Mouse (Mus musculus): ENCODE data around the gene Foxp1. TPM values are rescaled to one million over a fixed set of nuclear protein-coding genes. Genes with fewer than 3 reads are reported as not detected.

Foxp1 gene
- 66.8 and 77.5 TPM in 2 replicates for polyA plus RNA-seq (2015; fragmentation: Nextera tagmentation; extraction: Ambion mirVana)

- peak within 1 kb of the TSS; percentile 96 for H3K9ac ChIP-seq
- H3K4me1 ChIP-seq (replicated peaks) = peaks cover 12% of the 10 kb centered on the region
- peak; percentile 24; the same call in 1 of the 2 replicates for ATAC-seq (replicated peaks; ENCODE audit: insufficient number of reproducible peaks, insufficient read depth, low FRiP score, low read depth)
- peak within 1 kb of the TSS; percentile 100 for H3K27ac ChIP-seq
- H3K4me2 ChIP-seq = peak within 1 kb of the TSS; percentile 87
- H3K27me3 ChIP-seq = no peaks in the 10 kb centered on the region
- under 1% methylated on average over 72 of the region's 72 CpGs for WGBS
- H3K36me3 ChIP-seq = peaks cover 14% of the 10 kb centered on the region; the same call in 1 of the 2 replicates
- H3K9me3 ChIP-seq (replicated peaks) = no peaks in the 10 kb centered on the region
- H3K4me3 ChIP-seq = peak within 1 kb of the TSS; percentile 87
Measured at GRCm38 (mm10) chr6:99522359-99523108, at the start of gene Foxp1. TSS of gene Foxp1 (minus strand) at chr6:99522721.

GRCm38 (mm10) chr6:99572071-99572470 is 49.5 kb upstream of the Foxp1 start:
- H3K36me3 ChIP-seq = no peaks in the 10 kb centered on the region
- no peak overlapping the region for H3K4me3 ChIP-seq
- no peak overlapping the region for H3K9ac ChIP-seq
- H3K27ac ChIP-seq = no peak overlapping the region
- H3K9me3 ChIP-seq (replicated peaks) = no peaks in the 10 kb centered on the region
- ATAC-seq (replicated peaks; ENCODE audit: insufficient number of reproducible peaks, insufficient read depth, low FRiP score, low read depth) = no peak
- H3K4me1 ChIP-seq (replicated peaks) = 0 out of 2 replicates have a peak, but pooled peaks cover 4% of the 10 kb centered on the region
- H3K27me3 ChIP-seq = no peaks in the 10 kb centered on the region
- WGBS = 68% methylated on average over 5 of the region's 5 CpGs
- H3K4me2 ChIP-seq = no peak overlapping the region

GRCm38 (mm10) chr6:99566921-99567320 is 44.4 kb upstream of the Foxp1 start:
- WGBS = 44% methylated on average over 8 of the region's 8 CpGs
- Histone ChIP-seq H3K9ac (no peak overlapping the region), H3K4me2 (no peak overlapping the region), H3K27me3 (no peaks in the 10 kb centered on the region), H3K27ac (no peak overlapping the region), H3K4me3 (no peak overlapping the region), H3K36me3 (no peaks in the 10 kb centered on the region), H3K4me1 (replicated peaks) (0 out of 2 replicates have a peak, but pooled peaks cover 3% of the 10 kb centered on the region), H3K9me3 (replicated peaks) (no peaks in the 10 kb centered on the region)
- no peak for ATAC-seq (replicated peaks; ENCODE audit: insufficient number of reproducible peaks, insufficient read depth, low FRiP score, low read depth)

- H3K9ac ChIP-seq = no peak overlapping the region
- no peak for ATAC-seq (replicated peaks; ENCODE audit: insufficient number of reproducible peaks, insufficient read depth, low FRiP score, low read depth)
- H3K4me2 ChIP-seq = no peak overlapping the region
- no peaks in the 10 kb centered on the region for H3K27me3 ChIP-seq
- 0 out of 2 replicates have a peak, but pooled peaks cover 3% of the 10 kb centered on the region for H3K4me1 ChIP-seq (replicated peaks)
- no peak overlapping the region for H3K27ac ChIP-seq
- H3K9me3 ChIP-seq (replicated peaks) = no peaks in the 10 kb centered on the region
- no peak overlapping the region for H3K4me3 ChIP-seq
- no peaks in the 10 kb centered on the region for H3K36me3 ChIP-seq
- 74% methylated on average over 3 of the region's 3 CpGs for WGBS
Measured at GRCm38 (mm10) chr6:99564766-99565165, 42.2 kb upstream of the Foxp1 start.

- no peaks in the 10 kb centered on the region for H3K9me3 ChIP-seq (replicated peaks)
- H3K4me3 ChIP-seq = no peak overlapping the region
- H3K27me3 ChIP-seq = no peaks in the 10 kb centered on the region
- H3K27ac ChIP-seq = no peak overlapping the region
- no peaks in the 10 kb centered on the region for H3K4me1 ChIP-seq (replicated peaks)
- 79% methylated on average over 5 of the region's 5 CpGs for WGBS
- H3K36me3 ChIP-seq = no peaks in the 10 kb centered on the region
- H3K9ac ChIP-seq = no peak overlapping the region
- no peak for ATAC-seq (replicated peaks; ENCODE audit: insufficient number of reproducible peaks, insufficient read depth, low FRiP score, low read depth)
- H3K4me2 ChIP-seq = no peak overlapping the region
Measured at GRCm38 (mm10) chr6:99556950-99557349, 34.4 kb upstream of the Foxp1 start.

GRCm38 (mm10) chr6:99552816-99553215 is 30.3 kb upstream of the Foxp1 start:
- Histone ChIP-seq H3K9ac (no peak overlapping the region), H3K36me3 (no peaks in the 10 kb centered on the region), H3K27ac (no peak overlapping the region), H3K27me3 (no peaks in the 10 kb centered on the region), H3K4me2 (no peak overlapping the region), H3K4me1 (replicated peaks) (no peaks in the 10 kb centered on the region), H3K9me3 (replicated peaks) (no peaks in the 10 kb centered on the region), H3K4me3 (no peak overlapping the region)
- WGBS = 68% methylated on average over 1 of the region's 1 CpGs
- ATAC-seq (replicated peaks; ENCODE audit: insufficient number of reproducible peaks, insufficient read depth, low FRiP score, low read depth) = no peak

- Histone ChIP-seq H3K4me1 (replicated peaks) (no peaks in the 10 kb centered on the region), H3K27ac (no peak overlapping the region), H3K36me3 (no peaks in the 10 kb centered on the region), H3K4me3 (no peak overlapping the region), H3K9ac (no peak overlapping the region), H3K9me3 (replicated peaks) (no peaks in the 10 kb centered on the region), H3K4me2 (no peak overlapping the region), H3K27me3 (no peaks in the 10 kb centered on the region)
- 83% methylated on average over 2 of the region's 2 CpGs for WGBS
- ATAC-seq (replicated peaks; ENCODE audit: insufficient number of reproducible peaks, insufficient read depth, low FRiP score, low read depth) = no peak
Measured at GRCm38 (mm10) chr6:99546416-99546815, 23.9 kb upstream of the Foxp1 start.

GRCm38 (mm10) chr6:99545437-99545836 is 22.9 kb upstream of the Foxp1 start:
- no peaks in the 10 kb centered on the region for H3K27me3 ChIP-seq
- H3K4me2 ChIP-seq = no peak overlapping the region
- H3K9ac ChIP-seq = no peak overlapping the region
- no peak overlapping the region for H3K4me3 ChIP-seq
- H3K4me1 ChIP-seq (replicated peaks) = no peaks in the 10 kb centered on the region
- no peaks in the 10 kb centered on the region for H3K36me3 ChIP-seq
- no peak overlapping the region for H3K27ac ChIP-seq
- no peaks in the 10 kb centered on the region for H3K9me3 ChIP-seq (replicated peaks)
- no peak for ATAC-seq (replicated peaks; ENCODE audit: insufficient number of reproducible peaks, insufficient read depth, low FRiP score, low read depth)
- 70% methylated on average over 6 of the region's 6 CpGs for WGBS

- no peak overlapping the region for H3K9ac ChIP-seq
- no peak overlapping the region for H3K4me2 ChIP-seq
- ATAC-seq (replicated peaks; ENCODE audit: insufficient number of reproducible peaks, insufficient read depth, low FRiP score, low read depth) = no peak
- 56% methylated on average over 3 of the region's 3 CpGs for WGBS
- no peaks in the 10 kb centered on the region for H3K9me3 ChIP-seq (replicated peaks)
- no peaks in the 10 kb centered on the region for H3K36me3 ChIP-seq
- H3K4me3 ChIP-seq = no peak overlapping the region
- H3K27me3 ChIP-seq = no peaks in the 10 kb centered on the region
- H3K4me1 ChIP-seq (replicated peaks) = 0 out of 2 replicates have a peak, but pooled peaks cover 4% of the 10 kb centered on the region
- H3K27ac ChIP-seq = no peak overlapping the region
Measured at GRCm38 (mm10) chr6:99541105-99541504, 18.6 kb upstream of the Foxp1 start.

- ATAC-seq (replicated peaks; ENCODE audit: insufficient number of reproducible peaks, insufficient read depth, low FRiP score, low read depth) = no peak
- no peak overlapping the region for H3K27ac ChIP-seq
Measured at GRCm38 (mm10) chr6:99540653-99541052, 18.1 kb upstream of the Foxp1 start.

GRCm38 (mm10) chr6:99540146-99540545 is 17.6 kb upstream of the Foxp1 start:
- ATAC-seq (replicated peaks; ENCODE audit: insufficient number of reproducible peaks, insufficient read depth, low FRiP score, low read depth) = no peak
- Histone ChIP-seq H3K4me1 (replicated peaks) (0 out of 2 replicates have a peak, but pooled peaks cover 4% of the 10 kb centered on the region), H3K27ac (no peak overlapping the region), H3K9ac (no peak overlapping the region), H3K4me2 (no peak overlapping the region), H3K36me3 (no peaks in the 10 kb centered on the region), H3K27me3 (no peaks in the 10 kb centered on the region), H3K9me3 (replicated peaks) (no peaks in the 10 kb centered on the region), H3K4me3 (no peak overlapping the region)
- WGBS = 85% methylated on average over 5 of the region's 5 CpGs

More at GRCm38 (mm10) chr6:99540653-99541052, 18.1 kb upstream of the Foxp1 start:
- Histone ChIP-seq H3K9me3 (replicated peaks) (no peaks in the 10 kb centered on the region), H3K4me2 (no peak overlapping the region), H3K4me1 (replicated peaks) (0 out of 2 replicates have a peak, but pooled peaks cover 4% of the 10 kb centered on the region), H3K36me3 (no peaks in the 10 kb centered on the region), H3K9ac (no peak overlapping the region), H3K4me3 (no peak overlapping the region), H3K27me3 (no peaks in the 10 kb centered on the region)
- WGBS = 67% methylated on average over 6 of the region's 6 CpGs
